28 mouse cellular contexts compared by ENCODE assay signal in the genomic region with DNA sequence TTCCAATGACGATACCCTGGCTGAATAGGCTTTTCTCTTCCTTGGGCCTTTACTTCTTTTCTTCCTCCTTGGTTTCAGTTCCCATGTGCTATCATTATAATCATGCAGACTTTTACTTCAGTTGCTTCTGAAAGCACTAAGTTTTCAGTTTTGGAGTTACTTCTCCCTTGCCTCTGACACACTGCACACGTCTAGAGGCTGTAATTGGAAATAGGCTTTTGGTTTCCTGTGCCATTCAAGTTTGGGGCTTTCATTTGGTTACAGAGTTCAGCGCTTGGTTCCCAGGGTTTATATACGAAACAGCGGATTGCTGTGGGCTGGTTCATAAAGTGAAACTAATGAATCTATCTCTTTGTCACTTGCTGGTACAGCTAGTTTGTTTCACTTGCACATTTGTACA. TPM values are rescaled to one million over a fixed set of nuclear protein-coding genes. Genes with fewer than 3 reads are reported as not detected.
DNase-seq lines count a peak whose midpoint lies in the region; ATAC-seq lines count a peak whose summit lies in the region.
"Had no signal": no experiment of that assay in that cellular context is flagged by ENCODE, and none has a peak within 500 bp of the region (broad histone marks: within the 10 kb centered on the region; RNA-seq: fewer than 3 reads in every experiment).

No protein-coding gene starts in this region.

- H3K79me2 ChIP-seq in macrophage (ENCODE audit: inconsistent target): peaks cover 40% of the 10 kb centered on the region

- H3K9ac ChIP-seq in kidney, embryonic 16.5 days (replicated peaks; ENCODE audit: low read length): no peak overlapping the region
- H3K9ac ChIP-seq: embryonic facial prominence, embryonic 13.5 days; forebrain, embryonic 12.5 days; limb, embryonic 15.5 days; liver, embryonic 14.5 days; lung, embryonic 14.5 days had no signal

- H3K36me3 ChIP-seq in macrophage (ENCODE audit: inconsistent target): peaks cover 19% of the 10 kb centered on the region; the same call in 1 of the 2 replicates
- peaks cover 52% of the 10 kb centered on the region for H3K36me3 ChIP-seq in kidney, embryonic 16.5 days (ENCODE audit: insufficient read depth, low read length)

- H3K4me1 ChIP-seq in kidney, embryonic 16.5 days (ENCODE audit: insufficient read depth, low read length): no peaks in the 10 kb centered on the region
- H3K4me1 ChIP-seq: embryonic facial prominence, embryonic 13.5 days; forebrain, embryonic 12.5 days; limb, embryonic 15.5 days had no signal

- no peak for ATAC-seq in kidney, embryonic 16.5 days (ENCODE audit: low FRiP score, low TSS enrichment)
- ATAC-seq: hindbrain, postnatal 0 days had no signal

- 7% methylated on average over 5 of the region's 5 CpGs for WGBS in macrophage (ENCODE audit: missing documents)
- WGBS in kidney, embryonic 16.5 days: 91% methylated on average over 5 of the region's 5 CpGs

- H3K9me3 ChIP-seq in kidney, embryonic 16.5 days (ENCODE audit: low read length): no peaks in the 10 kb centered on the region
- H3K9me3 ChIP-seq: embryonic facial prominence, embryonic 13.5 days; forebrain, embryonic 12.5 days; limb, embryonic 15.5 days had no signal

- peak; percentile 33 for DNase-seq in thymus, postnatal 0 days (ENCODE audit: low spot score)
- no peak for DNase-seq in thymus, postnatal 25 days
- peak; percentile 35 for DNase-seq in adipocyte (ENCODE audit: low spot score)
- DNase-seq in retina, embryonic 14.5 days (ENCODE audit: low spot score): no peak
- no peak for DNase-seq in heart, postnatal 4 days
- no peak for DNase-seq in gastrocnemius, postnatal 10 days
- DNase-seq: adrenal gland, adult 8-10 months; B cell, adult 2 months; cerebellum, adult 2 months; cerebellum, postnatal 25 days; embryo, embryonic 11 days; gastrocnemius, adult 2 months; heart, adult 11 months; kidney, adult 11 months; kidney, postnatal 10 days; left cerebral cortex, postnatal 4 days; lung, embryonic 14.5 days; right cerebral cortex, postnatal 25 days; thymus, postnatal 14 days had no signal

- no peak overlapping the region for H3K4me3 ChIP-seq in macrophage (ENCODE audit: inconsistent target)
- H3K4me3 ChIP-seq in kidney, embryonic 16.5 days (ENCODE audit: low read length): no peak overlapping the region
- H3K4me3 ChIP-seq: embryonic facial prominence, embryonic 13.5 days; erythroblast, embryonic 14.5 days; forebrain, embryonic 12.5 days; gastrocnemius, adult 2 months; limb, embryonic 15.5 days had no signal

- H3K27me3 ChIP-seq in kidney, embryonic 16.5 days (ENCODE audit: insufficient read depth, low read length): no peaks in the 10 kb centered on the region
- H3K27me3 ChIP-seq: embryonic facial prominence, embryonic 13.5 days; forebrain, embryonic 12.5 days; limb, embryonic 15.5 days had no signal

- no peak overlapping the region for H3K4me2 ChIP-seq in kidney, embryonic 16.5 days (replicated peaks; ENCODE audit: low read depth, low read length)
- H3K4me2 ChIP-seq: embryonic facial prominence, embryonic 13.5 days; forebrain, embryonic 12.5 days; heart, embryonic 11.5 days; limb, embryonic 15.5 days; lung, embryonic 14.5 days had no signal

- peak overlapping the region; percentile 22 for H3K27ac ChIP-seq in macrophage
- no peak overlapping the region for H3K27ac ChIP-seq in kidney, embryonic 16.5 days (ENCODE audit: low read length)
- H3K27ac ChIP-seq: embryonic facial prominence, embryonic 13.5 days; forebrain, embryonic 12.5 days; gastrocnemius, adult 2 months; hindbrain, postnatal 0 days; limb, embryonic 15.5 days; liver, embryonic 14.5 days had no signal

RNA-seq across cellular contexts. Expression of gene Cd164, which starts 10.8 kb away (rescaled TPM):
- polyA plus RNA-seq in thymus, postnatal 0 days (2015; fragmentation: Nextera tagmentation; extraction: Ambion mirVana): 259 TPM in 2 replicates
- total RNA-seq in macrophage (2018; cell fraction: chromatin; rRNA removed): 100 to 1,000 TPM in 13 of 26 experiments, 10 to 100 TPM in 13; 29.9 to 322 (median 102) TPM
- 100 to 1,000 TPM; 163 to 271 (median 202) TPM for total RNA-seq in macrophage (2018; cell fraction: cytosol; rRNA removed)
- 100 to 1,000 TPM in 25 of 26 experiments, 10 to 100 TPM in 1; 93.8 to 340 (median 200) TPM for total RNA-seq in macrophage (2018; cell fraction: nucleus; rRNA removed)
- polyA plus RNA-seq in macrophage (2018): 204 to 235 TPM (median 225 TPM) in 3 replicates
- total RNA-seq in heart, postnatal 4 days (2021): 100 to 1,000 TPM; 216 to 218 TPM
- 191 and 208 TPM in 2 replicates for polyA plus RNA-seq in kidney, embryonic 16.5 days (2015; fragmentation: Nextera tagmentation; extraction: Ambion mirVana)
- total RNA-seq in gastrocnemius, postnatal 10 days (2021): 100 to 1,000 TPM; 173 to 184 TPM

RNA-seq across cellular contexts. Expression of gene Ppil6, which starts 39.7 kb away (rescaled TPM):
- polyA plus RNA-seq in thymus, postnatal 0 days (2015; fragmentation: Nextera tagmentation; extraction: Ambion mirVana): 1.2 and 1.4 TPM in 2 replicates
- total RNA-seq in macrophage (2018; cell fraction: chromatin; rRNA removed): 1 to 10 TPM in 10 of 26 experiments, not detected in 16; 1.2 to 4.2 (median 2.4) TPM
- under 1 TPM in 8 of 26 experiments, not detected in 18; 0.10 to 0.41 (median 0.20) TPM for total RNA-seq in macrophage (2018; cell fraction: cytosol; rRNA removed)
- total RNA-seq in macrophage (2018; cell fraction: nucleus; rRNA removed): 1 to 10 TPM in 7 of 26 experiments, under 1 TPM in 1, not detected in 18; 0.89 to 1.7 (median 1.1) TPM
- polyA plus RNA-seq in macrophage (2018): 0.22 TPM in 1 of 3 replicates, not detected in the others
- total RNA-seq in heart, postnatal 4 days (2021): 1 to 10 TPM; 3.8 to 3.9 TPM
- polyA plus RNA-seq in kidney, embryonic 16.5 days (2015; fragmentation: Nextera tagmentation; extraction: Ambion mirVana): 2.6 and 3.7 TPM in 2 replicates
- total RNA-seq in gastrocnemius, postnatal 10 days (2021): not detected
- total RNA-seq: gastrocnemius, adult 2 months had no signal
- polyA plus RNA-seq: erythroblast, embryonic 14.5 days; liver, embryonic 14.5 days had no signal

RNA-seq across cellular contexts. Expression of gene Smpd2, which starts 39.8 kb away (rescaled TPM):
- 53.7 and 57.5 TPM in 2 replicates for polyA plus RNA-seq in thymus, postnatal 0 days (2015; fragmentation: Nextera tagmentation; extraction: Ambion mirVana)
- total RNA-seq in macrophage (2018; cell fraction: chromatin; rRNA removed): 10 to 100 TPM in 20 of 26 experiments, 1 to 10 TPM in 6; 3.5 to 67.7 (median 19.5) TPM
- 10 to 100 TPM in 13 of 26 experiments, 1 to 10 TPM in 13; 5.1 to 18.5 (median 10.0) TPM for total RNA-seq in macrophage (2018; cell fraction: cytosol; rRNA removed)
- total RNA-seq in macrophage (2018; cell fraction: nucleus; rRNA removed): 10 to 100 TPM in 18 of 26 experiments, 1 to 10 TPM in 8; 4.3 to 52.9 (median 18.6) TPM
- 10.3 to 23.3 TPM (median 12.1 TPM) in 3 replicates for polyA plus RNA-seq in macrophage (2018)
- 10 to 100 TPM; 45.4 to 48.7 TPM for total RNA-seq in heart, postnatal 4 days (2021)
- 84.1 and 91.2 TPM in 2 replicates for polyA plus RNA-seq in kidney, embryonic 16.5 days (2015; fragmentation: Nextera tagmentation; extraction: Ambion mirVana)
- total RNA-seq in gastrocnemius, postnatal 10 days (2021): 10 to 100 TPM; 12.8 to 14.3 TPM

RNA-seq across cellular contexts. Expression of gene Mical1, which starts 53.9 kb away (rescaled TPM):
- 72.9 and 82.9 TPM in 2 replicates for polyA plus RNA-seq in thymus, postnatal 0 days (2015; fragmentation: Nextera tagmentation; extraction: Ambion mirVana)
- total RNA-seq in macrophage (2018; cell fraction: chromatin; rRNA removed): 100 to 1,000 TPM in 8 of 26 experiments, 10 to 100 TPM in 17, 1 to 10 TPM in 1; 7.5 to 233 (median 40.5) TPM
- 10 to 100 TPM in 15 of 26 experiments, 1 to 10 TPM in 11; 7.0 to 54.9 (median 20.1) TPM for total RNA-seq in macrophage (2018; cell fraction: cytosol; rRNA removed)
- 100 to 1,000 TPM in 6 of 26 experiments, 10 to 100 TPM in 19, 1 to 10 TPM in 1; 6.0 to 163 (median 23.2) TPM for total RNA-seq in macrophage (2018; cell fraction: nucleus; rRNA removed)
- 19.5 to 33.8 TPM (median 31.3 TPM) in 3 replicates for polyA plus RNA-seq in macrophage (2018)
- total RNA-seq in heart, postnatal 4 days (2021): 10 to 100 TPM; 52.4 to 59.4 TPM
- 34.6 TPM in 2 replicates for polyA plus RNA-seq in kidney, embryonic 16.5 days (2015; fragmentation: Nextera tagmentation; extraction: Ambion mirVana)
- 10 to 100 TPM; 17.3 to 26.9 TPM for total RNA-seq in gastrocnemius, postnatal 10 days (2021)

Comparison
In these comparisons a context has a peak if more than half of its experiments do, and no peak if none do; other contexts are left out.
1. DNase-seq: peak in thymus, postnatal 0 days (single experiment) and adipocyte (single experiment); none in thymus, postnatal 25 days (single experiment), retina, embryonic 14.5 days (single experiment), heart, postnatal 4 days (single experiment) and gastrocnemius, postnatal 10 days (single experiment).